Mouse (Mus musculus) midbrain, postnatal 0 days (tissue): ENCODE measurements around the gene Slc35g1. TPM values are rescaled to one million over a fixed set of nuclear protein-coding genes. Genes with fewer than 3 reads are reported as not detected.

Source experiments
- ATAC-seq: fragments of 200-750 bp; cut with Nextera tagmentation; 2 replicates; pipeline ENCODE4 v1.8.0; 2017; ENCODE audit warnings: moderate number of reproducible peaks, mild to moderate bottlenecking, moderate TSS enrichment, moderate library complexity; ENCODE audit not compliant: low FRiP score
- DNase-seq: peaks from one replicate; pipeline ENCODE4 v3.0.0-alpha.2; 2015; ENCODE audit warnings: low spot score
- H3K27ac ChIP-seq: fragments of 300-500 bp; sonication (generic); 2 replicates; pipeline ENCODE4 v1.5.1; 2014; ENCODE audit warnings: low read depth, mild to moderate bottlenecking, low read length, mixed read lengths
- H3K27me3 ChIP-seq: fragments of 300-500 bp; sonication (generic); 2 replicates; pipeline ENCODE4 v1.6.1; 2014; ENCODE audit warnings: low read length, control low read depth, mixed read lengths; ENCODE audit not compliant: insufficient read depth
- H3K36me3 ChIP-seq: fragments of 300-500 bp; sonication (generic); 2 replicates; pipeline ENCODE4 v1.6.1; 2014; ENCODE audit warnings: low read length, control low read depth, mixed read lengths; ENCODE audit not compliant: insufficient read depth
- H3K4me1 ChIP-seq: fragments of 300-500 bp; sonication (generic); 2 replicates; pipeline ENCODE4 v1.6.1; 2014; ENCODE audit warnings: mild to moderate bottlenecking, control low read depth, antibody characterized with exemption, low read length, mixed read lengths; ENCODE audit not compliant: insufficient read depth
- H3K4me2 ChIP-seq: fragments of 300-500 bp; sonication (generic); 2 replicates; pipeline ENCODE4 v1.6.1; 2014; ENCODE audit warnings: low read depth, mild to moderate bottlenecking, low read length, mixed read lengths; ENCODE audit not compliant: poor library complexity, severe bottlenecking
- H3K4me3 ChIP-seq: fragments of 300-500 bp; sonication (generic); 2 replicates; pipeline ENCODE4 v1.5.1; 2014; ENCODE audit warnings: low read depth, mild to moderate bottlenecking, low read length, moderate library complexity
- H3K9ac ChIP-seq: fragments of 300-500 bp; sonication (generic); replicated peaks from 2 replicates; pipeline ENCODE4 v1.6.1; 2014; ENCODE audit warnings: mild to moderate bottlenecking, low read length, moderate library complexity, mixed read lengths; ENCODE audit not compliant: poor library complexity, severe bottlenecking
- H3K9me3 ChIP-seq: fragments of 300-500 bp; sonication (generic); 2 replicates; pipeline ENCODE4 v1.6.1; 2016; ENCODE audit warnings: low read length, control low read depth
- CTCF ChIP-seq: IDR thresholded peaks from 2 replicates; pipeline ENCODE4 v1.5.1; 2016; ENCODE audit warnings: antibody characterized with exemption, mild to moderate bottlenecking
- WGBS: fragments of 180-500 bp; shearing (Covaris S2); extraction: QIAGEN DNeasy Blood & Tissue Kit; methylation state at CpG from one replicate; pipeline ENCODE4 v1.1.7; 2014; 5-methylcytosine and 5-hydroxymethylcytosine counted together
- polyA plus RNA-seq: library from polyadenylated mRNA; unstranded; fragments of >200 nt; fragmentation: Nextera tagmentation; extraction: Ambion mirVana; gene quantifications from 2 replicates; pipeline ENCODE4 v1.2.1, GENCODE M21; 2015
- total RNA-seq: library from RNA; depleted of rRNA; stranded (reverse); fragments of >200 nt; gene quantifications from 2 replicates; pipeline ENCODE4 v1.2.3, GENCODE M21; 2014

The Slc35g1 gene
- total and polyA plus RNA-seq, 2 experiments from 2014 or later: 1.4 to 2.5 TPM

GRCm38 (mm10) chr19:38400851-38401250, 5.1 kb downstream of the Slc35g1 start:
- Histone ChIP-seq H3K36me3 (no peaks in the 10 kb centered on the region), H3K9ac (no peak overlapping the region), H3K4me3 (no peak overlapping the region), H3K4me2 (no peak overlapping the region), H3K9me3 (no peaks in the 10 kb centered on the region), H3K27ac (no peak overlapping the region), H3K27me3 (no peaks in the 10 kb centered on the region), H3K4me1 (no peaks in the 10 kb centered on the region)
- TF ChIP-seq CTCF: no peak
- 91% methylated on average over 2 of the region's 2 CpGs for WGBS
- DNase-seq (no peak), ATAC-seq (no peak)

GRCm38 (mm10) chr19:38401416-38401815, 5.6 kb downstream of the Slc35g1 start:
- Histone ChIP-seq H3K36me3 (no peaks in the 10 kb centered on the region), H3K4me3 (no peak overlapping the region), H3K4me1 (no peaks in the 10 kb centered on the region), H3K9ac (no peak overlapping the region), H3K9me3 (no peaks in the 10 kb centered on the region), H3K4me2 (no peak overlapping the region), H3K27ac (no peak overlapping the region), H3K27me3 (no peaks in the 10 kb centered on the region)
- DNase-seq: no peak
- no peak for ATAC-seq
- WGBS: 89% methylated on average over 2 of the region's 2 CpGs
- TF ChIP-seq CTCF: no peak

GRCm38 (mm10) chr19:38410357-38411056, 14.7 kb downstream of the Slc35g1 start:
- no peak overlapping the region for H3K27ac ChIP-seq

GRCm38 (mm10) chr19:38413861-38414260, 18.1 kb downstream of the Slc35g1 start:
- no peak overlapping the region for H3K4me2 ChIP-seq
- H3K9me3 ChIP-seq: no peaks in the 10 kb centered on the region
- no peak overlapping the region for H3K27ac ChIP-seq
- no peak for ATAC-seq
- TF ChIP-seq CTCF: no peak
- no peaks in the 10 kb centered on the region for H3K36me3 ChIP-seq
- H3K9ac ChIP-seq: no peak overlapping the region
- H3K27me3 ChIP-seq: no peaks in the 10 kb centered on the region
- no peak overlapping the region for H3K4me3 ChIP-seq
- DNase-seq: no peak
- 85% methylated on average over 6 of the region's 6 CpGs for WGBS
- H3K4me1 ChIP-seq: no peaks in the 10 kb centered on the region

More at GRCm38 (mm10) chr19:38410357-38411056, 14.7 kb downstream of the Slc35g1 start:
- Histone ChIP-seq H3K4me2 (no peak overlapping the region), H3K36me3 (no peaks in the 10 kb centered on the region), H3K27me3 (no peaks in the 10 kb centered on the region), H3K9me3 (no peaks in the 10 kb centered on the region), H3K4me1 (no peaks in the 10 kb centered on the region), H3K4me3 (no peak overlapping the region), H3K9ac (no peak overlapping the region)
- WGBS: 77% methylated on average over 10 of the region's 10 CpGs
- DNase-seq (no peak), ATAC-seq (no peak)
- TF ChIP-seq CTCF: no peak

DNA sequence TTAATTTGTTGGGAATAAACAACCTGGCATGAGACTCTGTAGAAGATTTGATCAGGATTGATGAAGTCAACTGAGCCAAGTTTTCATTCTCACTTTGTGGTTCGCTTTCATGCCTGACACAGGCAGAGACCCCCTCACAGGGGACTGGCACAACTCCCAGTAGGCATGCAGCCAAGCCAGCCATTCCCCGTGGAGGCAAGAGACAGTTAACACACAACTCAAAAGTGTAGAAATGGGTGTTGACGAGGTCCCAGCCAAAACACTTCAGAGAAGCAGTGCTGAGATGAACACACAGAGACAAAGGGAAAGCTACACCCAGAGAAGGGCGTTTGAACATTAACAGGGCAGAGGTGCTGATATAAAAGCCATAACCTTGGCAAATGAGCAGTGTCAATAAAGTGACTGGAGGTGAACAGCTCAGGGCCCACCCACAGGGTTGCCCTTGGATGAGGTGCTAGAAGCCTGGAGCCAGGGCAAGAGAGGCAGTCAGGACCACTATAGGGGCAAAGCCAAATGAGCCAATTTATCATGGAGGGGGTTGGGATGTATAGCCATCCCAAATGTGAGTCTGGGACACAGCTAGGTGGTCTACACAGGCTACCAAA, 23.1 kb downstream of the Slc35g1 start:
- WGBS: 66% methylated on average over 4 of the region's 4 CpGs
- no peak for ATAC-seq
- no peaks in the 10 kb centered on the region for H3K27me3 ChIP-seq
- no peak overlapping the region for H3K9ac ChIP-seq
- DNase-seq: peak; percentile 17
- no peak overlapping the region for H3K27ac ChIP-seq
- H3K4me3 ChIP-seq: no peak overlapping the region
- no peak overlapping the region for H3K4me2 ChIP-seq
- no peaks in the 10 kb centered on the region for H3K36me3 ChIP-seq
- no peaks in the 10 kb centered on the region for H3K4me1 ChIP-seq
- H3K9me3 ChIP-seq: no peaks in the 10 kb centered on the region
- TF ChIP-seq CTCF: no peak

- H3K9ac ChIP-seq: no peak overlapping the region
- DNase-seq: no peak
- WGBS: 83% methylated on average over 4 of the region's 4 CpGs
- no peaks in the 10 kb centered on the region for H3K27me3 ChIP-seq
- H3K4me2 ChIP-seq: no peak overlapping the region
- no peak for ATAC-seq
- no peak overlapping the region for H3K27ac ChIP-seq
- no peak for TF ChIP-seq CTCF
- H3K9me3 ChIP-seq: no peaks in the 10 kb centered on the region
- H3K4me3 ChIP-seq: no peak overlapping the region
- no peaks in the 10 kb centered on the region for H3K4me1 ChIP-seq
- H3K36me3 ChIP-seq: no peaks in the 10 kb centered on the region
Observed at GRCm38 (mm10) chr19:38420751-38421295, 25.0 kb downstream of the Slc35g1 start.
